Mouse (Mus musculus) hindbrain, embryonic 16.5 days (tissue): ENCODE measurements around the gene Tbc1d16. TPM values are rescaled to one million over a fixed set of nuclear protein-coding genes. Genes with fewer than 3 reads are reported as not detected.

Source experiments
- ATAC-seq: fragments of 200-750 bp; cut with Nextera tagmentation; 2 replicates; pipeline ENCODE4 v1.8.0; 2017; ENCODE audit warnings: moderate TSS enrichment, moderate library complexity
- H3K27ac ChIP-seq: fragments of 300-500 bp; sonication (generic); 2 replicates; pipeline ENCODE4 v1.5.1; 2014; ENCODE audit warnings: low read depth, mild to moderate bottlenecking, control low read depth, low read length, moderate library complexity
- H3K27me3 ChIP-seq: fragments of 300-500 bp; sonication (generic); replicated peaks from 2 replicates; pipeline ENCODE4 v1.6.1; 2014; ENCODE audit warnings: low read length; ENCODE audit not compliant: control insufficient read depth, insufficient read depth
- H3K36me3 ChIP-seq: fragments of 300-500 bp; sonication (generic); 2 replicates; pipeline ENCODE4 v1.6.1; 2014; ENCODE audit warnings: mild to moderate bottlenecking, low read length, moderate library complexity, mixed read lengths; ENCODE audit not compliant: control insufficient read depth, insufficient read depth
- H3K4me1 ChIP-seq: fragments of 300-500 bp; sonication (generic); 2 replicates; pipeline ENCODE4 v1.6.1; 2014; ENCODE audit warnings: low read depth, low read length; ENCODE audit not compliant: control insufficient read depth, insufficient read depth
- H3K4me2 ChIP-seq: fragments of 300-500 bp; sonication (generic); 2 replicates; pipeline ENCODE4 v1.6.1; 2014; ENCODE audit warnings: mild to moderate bottlenecking, low read length, control low read depth, moderate library complexity
- H3K4me3 ChIP-seq: fragments of 300-500 bp; sonication (generic); 2 replicates; pipeline ENCODE4 v1.5.1; 2014; ENCODE audit warnings: mild to moderate bottlenecking, low read length, control low read depth, moderate library complexity
- H3K9ac ChIP-seq: fragments of 300-500 bp; sonication (generic); 2 replicates; pipeline ENCODE4 v1.6.1; 2014; ENCODE audit warnings: low read depth, mild to moderate bottlenecking, control low read depth, low read length, moderate library complexity
- H3K9me3 ChIP-seq: fragments of 300-500 bp; sonication (generic); 2 replicates; pipeline ENCODE4 v1.6.1; 2014; ENCODE audit warnings: mild to moderate bottlenecking, low read length, moderate library complexity; ENCODE audit not compliant: control insufficient read depth
- WGBS: fragments of 180-500 bp; shearing (Covaris S2); extraction: QIAGEN DNeasy Blood & Tissue Kit; methylation state at CpG from one replicate; pipeline ENCODE4 v1.1.7; 2014; 5-methylcytosine and 5-hydroxymethylcytosine counted together
- polyA plus RNA-seq: library from polyadenylated mRNA; unstranded; fragments of >200 nt; fragmentation: Nextera tagmentation; extraction: Ambion mirVana; gene quantifications from 2 replicates; pipeline ENCODE4 v1.2.1, GENCODE M21; 2015

Tbc1d16 gene
- polyA plus RNA-seq, 1 experiment from 2014 or later = 54.9 TPM

- Histone ChIP-seq H3K9me3 (no peaks in the 10 kb centered on the region), H3K36me3 (peaks cover 12% of the 10 kb centered on the region), H3K4me2 (no peak overlapping the region), H3K4me1 (peaks cover 6% of the 10 kb centered on the region), H3K9ac (no peak overlapping the region), H3K27me3 (no peaks in the 10 kb centered on the region), H3K4me3 (no peak overlapping the region), H3K27ac (peak overlapping the region; percentile 27; the same call in 1 of the 2 replicates)
- peak; percentile 43; the same call in 1 of the 2 replicates for ATAC-seq
- 52% methylated on average over 16 of the region's 16 CpGs for WGBS
Observed at GRCm38 (mm10) chr11:119144801-119145475, 83.4 kb downstream of the Tbc1d16 start.

GRCm38 (mm10) chr11:119143376-119144002 lies 84.8 kb downstream of the Tbc1d16 start:
- H3K27ac ChIP-seq = 0 out of 2 replicates have a peak overlapping the region, but pooled peaks have one; percentile 8
- H3K9ac ChIP-seq = no peak overlapping the region

GRCm38 (mm10) chr11:119142615-119143014 lies 85.7 kb downstream of the Tbc1d16 start:
- WGBS = 91% methylated on average over 8 of the region's 8 CpGs
- ATAC-seq = no peak

More at GRCm38 (mm10) chr11:119143376-119144002, 84.8 kb downstream of the Tbc1d16 start:
- ATAC-seq = no peak
- Histone ChIP-seq H3K27me3 (no peaks in the 10 kb centered on the region), H3K4me1 (peaks cover 6% of the 10 kb centered on the region), H3K9me3 (no peaks in the 10 kb centered on the region), H3K4me3 (no peak overlapping the region), H3K4me2 (no peak overlapping the region), H3K36me3 (peaks cover 5% of the 10 kb centered on the region)
- WGBS = 85% methylated on average over 16 of the region's 16 CpGs

GRCm38 (mm10) chr11:119139026-119139425 lies 89.3 kb downstream of the Tbc1d16 start:
- Histone ChIP-seq H3K27me3 (no peaks in the 10 kb centered on the region), H3K4me1 (peaks cover 14% of the 10 kb centered on the region), H3K27ac (no peak overlapping the region), H3K4me2 (no peak overlapping the region), H3K9ac (no peak overlapping the region), H3K4me3 (no peak overlapping the region), H3K9me3 (no peaks in the 10 kb centered on the region), H3K36me3 (no peaks in the 10 kb centered on the region)
- WGBS = 79% methylated on average over 6 of the region's 6 CpGs
- ATAC-seq = no peak

More at GRCm38 (mm10) chr11:119142615-119143014, 85.7 kb downstream of the Tbc1d16 start:
- no peak overlapping the region for H3K4me3 ChIP-seq
- peaks cover 10% of the 10 kb centered on the region for H3K4me1 ChIP-seq
- no peaks in the 10 kb centered on the region for H3K9me3 ChIP-seq
- H3K27me3 ChIP-seq = no peaks in the 10 kb centered on the region
- no peak overlapping the region for H3K27ac ChIP-seq
- no peak overlapping the region for H3K4me2 ChIP-seq
- no peak overlapping the region for H3K9ac ChIP-seq
- no peaks in the 10 kb centered on the region for H3K36me3 ChIP-seq

GRCm38 (mm10) chr11:119138205-119138604 lies 90.1 kb downstream of the Tbc1d16 start:
- H3K9ac ChIP-seq = no peak overlapping the region
- WGBS = 67% methylated on average over 9 of the region's 9 CpGs

GRCm38 (mm10) chr11:119134586-119134985 lies 93.7 kb downstream of the Tbc1d16 start:
- Histone ChIP-seq H3K27ac (peak overlapping the region; percentile 8; the same call in 1 of the 2 replicates), H3K4me2 (no peak overlapping the region), H3K9ac (no peak overlapping the region; the same call in 1 of the 2 replicates), H3K36me3 (no peaks in the 10 kb centered on the region), H3K27me3 (no peaks in the 10 kb centered on the region), H3K9me3 (no peaks in the 10 kb centered on the region), H3K4me3 (no peak overlapping the region), H3K4me1 (peaks cover 22% of the 10 kb centered on the region)
- WGBS = 18% methylated on average over 17 of the region's 17 CpGs
- ATAC-seq = no peak

More at GRCm38 (mm10) chr11:119138205-119138604, 90.1 kb downstream of the Tbc1d16 start:
- Histone ChIP-seq H3K27me3 (no peaks in the 10 kb centered on the region), H3K36me3 (no peaks in the 10 kb centered on the region), H3K4me1 (peaks cover 17% of the 10 kb centered on the region), H3K9me3 (no peaks in the 10 kb centered on the region), H3K4me2 (no peak overlapping the region), H3K27ac (no peak overlapping the region), H3K4me3 (no peak overlapping the region)
- no peak for ATAC-seq

GRCm38 (mm10) chr11:119133437-119134221 lies 94.7 kb downstream of the Tbc1d16 start:
- Histone ChIP-seq H3K4me1 (peaks cover 25% of the 10 kb centered on the region), H3K4me3 (no peak overlapping the region), H3K9me3 (no peaks in the 10 kb centered on the region), H3K27me3 (no peaks in the 10 kb centered on the region), H3K27ac (no peak overlapping the region), H3K9ac (no peak overlapping the region), H3K4me2 (no peak overlapping the region), H3K36me3 (no peaks in the 10 kb centered on the region)
- no peak; the same call in 1 of the 2 replicates for ATAC-seq
- WGBS = 83% methylated on average over 5 of the region's 5 CpGs

GRCm38 (mm10) chr11:119132198-119133035 lies 95.9 kb downstream of the Tbc1d16 start:
- H3K36me3 ChIP-seq = no peaks in the 10 kb centered on the region
- H3K27me3 ChIP-seq = no peaks in the 10 kb centered on the region
- no peak overlapping the region for H3K27ac ChIP-seq
- H3K9ac ChIP-seq = no peak overlapping the region
- no peak overlapping the region for H3K4me3 ChIP-seq
- ATAC-seq = no peak
- H3K4me2 ChIP-seq = no peak overlapping the region
- H3K9me3 ChIP-seq = no peaks in the 10 kb centered on the region
- 79% methylated on average over 14 of the region's 14 CpGs for WGBS
- peaks cover 34% of the 10 kb centered on the region for H3K4me1 ChIP-seq
